ENCODE assay signal across 8 mouse cellular contexts in genomic region chr12:86680591-86681193, GRCm38 (mm10). TPM values are rescaled to one million over a fixed set of nuclear protein-coding genes. Genes with fewer than 3 reads are reported as not detected.
A peak's percentile ranks its signal among the peaks of the same experiment; 100 is the strongest.
DNase-seq lines count a peak whose midpoint lies in the region; ATAC-seq and TF ChIP-seq lines count a peak whose summit lies in the region.

No protein-coding gene starts in this region.

- H3K27me3 ChIP-seq in lung, embryonic 16.5 days (ENCODE audit: control insufficient read depth, insufficient read depth, low read depth, low read length): no peaks in the 10 kb centered on the region
- no peaks in the 10 kb centered on the region for H3K27me3 ChIP-seq in forebrain, embryonic 16.5 days (replicated peaks; ENCODE audit: control insufficient read depth, insufficient read depth, low read length)
- H3K27me3 ChIP-seq in liver, embryonic 13.5 days: peaks cover 35% of the 10 kb centered on the region
- H3K27me3 ChIP-seq in stomach, postnatal 0 days (ENCODE audit: control insufficient read depth, insufficient read depth, low read length): no peaks in the 10 kb centered on the region

- H3K4me2 ChIP-seq in lung, embryonic 16.5 days (ENCODE audit: low read depth, low read length): peak overlapping the region; percentile 100
- H3K4me2 ChIP-seq in forebrain, embryonic 16.5 days (ENCODE audit: low read length): peak overlapping the region; percentile 66
- peak overlapping the region; percentile 86 for H3K4me2 ChIP-seq in liver, embryonic 13.5 days
- H3K4me2 ChIP-seq in stomach, postnatal 0 days (replicated peaks; ENCODE audit: low read depth): 0 out of 2 replicates have a peak overlapping the region, but pooled peaks have one; percentile 99

- H3K9me3 ChIP-seq in lung, embryonic 16.5 days (ENCODE audit: control insufficient read depth, low read length): no peaks in the 10 kb centered on the region
- H3K9me3 ChIP-seq in forebrain, embryonic 16.5 days (ENCODE audit: control insufficient read depth, low read length): no peaks in the 10 kb centered on the region
- H3K9me3 ChIP-seq in liver, embryonic 13.5 days (replicated peaks): no peaks in the 10 kb centered on the region
- H3K9me3 ChIP-seq in stomach, postnatal 0 days (ENCODE audit: control insufficient read depth, low read length): no peaks in the 10 kb centered on the region

- no peak overlapping the region for H3K27ac ChIP-seq in lung, embryonic 16.5 days (ENCODE audit: low read length)
- H3K27ac ChIP-seq in forebrain, embryonic 16.5 days (ENCODE audit: low read length): peak overlapping the region; percentile 95
- peak overlapping the region; percentile 23; the same call in 1 of the 2 replicates for H3K27ac ChIP-seq in liver, embryonic 13.5 days
- no peak overlapping the region for H3K27ac ChIP-seq in stomach, postnatal 0 days (replicated peaks)

- no peak for DNase-seq in lung, adult 18-20 months
- no peak for DNase-seq in liver, embryonic 13.5 days
- no peak for DNase-seq in stomach, postnatal 0 days (ENCODE audit: low spot score)
- DNase-seq in B cell, adult 2 months: no peak
- DNase-seq in kidney, postnatal 10 days: no peak

- no peak for TF ChIP-seq EP300 in stomach, postnatal 0 days (optimal IDR thresholded peaks at IDR 0.05)

- peak overlapping the region; percentile 78 for H3K9ac ChIP-seq in lung, embryonic 16.5 days (ENCODE audit: low read length)
- H3K9ac ChIP-seq in forebrain, embryonic 16.5 days (replicated peaks; ENCODE audit: low read depth, low read length): peak overlapping the region; percentile 100
- no peak overlapping the region for H3K9ac ChIP-seq in liver, embryonic 13.5 days
- H3K9ac ChIP-seq in stomach, postnatal 0 days (ENCODE audit: low read length): no peak overlapping the region

- no peak for TF ChIP-seq CTCF in stomach, postnatal 0 days (IDR thresholded peaks at IDR 0.05; ENCODE audit: low read depth)

- ATAC-seq in lung, embryonic 16.5 days (ENCODE audit: low read depth): no peak
- peak; percentile 8; the same call in 1 of the 2 replicates for ATAC-seq in forebrain, embryonic 16.5 days
- ATAC-seq in liver, embryonic 13.5 days (ENCODE audit: low read depth): 0 out of 2 replicates have a peak, but pooled peaks have one; percentile 25
- no peak for ATAC-seq in stomach, postnatal 0 days (ENCODE audit: low FRiP score, low TSS enrichment)
- ATAC-seq in erythroid progenitor cell, adult 5-6 weeks (replicated peaks; ENCODE audit: low FRiP score, poor library complexity, severe bottlenecking): no peak

- WGBS in lung, embryonic 16.5 days: 18% methylated on average over 11 of the region's 11 CpGs
- WGBS in forebrain, embryonic 16.5 days: 29% methylated on average over 11 of the region's 11 CpGs
- 9% methylated on average over 11 of the region's 11 CpGs for WGBS in liver, embryonic 13.5 days (ENCODE audit: insufficient replicate concordance)
- WGBS in stomach, postnatal 0 days: 29% methylated on average over 11 of the region's 11 CpGs

- no peaks in the 10 kb centered on the region for H3K36me3 ChIP-seq in lung, embryonic 16.5 days (ENCODE audit: control insufficient read depth, insufficient read depth, low read length)
- no peaks in the 10 kb centered on the region; the same call in 1 of the 2 replicates for H3K36me3 ChIP-seq in forebrain, embryonic 16.5 days (ENCODE audit: control insufficient read depth, insufficient read depth)
- no peaks in the 10 kb centered on the region for H3K36me3 ChIP-seq in liver, embryonic 13.5 days
- H3K36me3 ChIP-seq in stomach, postnatal 0 days (ENCODE audit: control insufficient read depth, insufficient read depth, low read length): no peaks in the 10 kb centered on the region

- H3K4me3 ChIP-seq in lung, embryonic 16.5 days (ENCODE audit: low read length): peak overlapping the region; percentile 84
- H3K4me3 ChIP-seq in forebrain, embryonic 16.5 days (replicated peaks; ENCODE audit: low read length): peak overlapping the region; percentile 93
- H3K4me3 ChIP-seq in liver, embryonic 13.5 days (replicated peaks): peak overlapping the region; percentile 63
- peak overlapping the region; percentile 60; the same call in 1 of the 2 replicates for H3K4me3 ChIP-seq in stomach, postnatal 0 days (ENCODE audit: low read depth, low read length)

- H3K4me1 ChIP-seq in lung, embryonic 16.5 days (replicated peaks; ENCODE audit: control insufficient read depth, insufficient read depth, low read length): no peaks in the 10 kb centered on the region; the same call in none of the 2 replicates
- peaks cover 38% of the 10 kb centered on the region for H3K4me1 ChIP-seq in forebrain, embryonic 16.5 days (replicated peaks; ENCODE audit: control insufficient read depth, insufficient read depth, low read length)
- H3K4me1 ChIP-seq in liver, embryonic 13.5 days (replicated peaks): peaks cover 42% of the 10 kb centered on the region
- peaks cover 2% of the 10 kb centered on the region; the same call in 1 of the 2 replicates for H3K4me1 ChIP-seq in stomach, postnatal 0 days (replicated peaks; ENCODE audit: control insufficient read depth, insufficient read depth)

RNA-seq across cellular contexts. Expression of gene Vash1, which starts 2.2 kb away (rescaled TPM):
- polyA plus RNA-seq in lung, embryonic 16.5 days (2015; fragmentation: Nextera tagmentation; extraction: Ambion mirVana): 9.7 and 10.0 TPM in 2 replicates
- polyA plus RNA-seq in forebrain, embryonic 16.5 days (2015; fragmentation: Nextera tagmentation; extraction: Ambion mirVana): 37.8 and 41.7 TPM in 2 replicates
- polyA plus RNA-seq in liver, embryonic 13.5 days (2015; fragmentation: Nextera tagmentation; extraction: Ambion mirVana): 1.0 and 1.4 TPM in 2 replicates
- polyA plus RNA-seq in stomach, postnatal 0 days (2015; fragmentation: Nextera tagmentation; extraction: Ambion mirVana): 3.4 and 3.5 TPM in 2 replicates
- not detected in 2 replicates for total RNA-seq in erythroid progenitor cell, adult 5-6 weeks (2015; ENCODE audit: low replicate concordance)
- not detected in 2 replicates for total RNA-seq in erythroid progenitor cell, adult 5-6 weeks (2017; ENCODE audit: low replicate concordance)

RNA-seq across cellular contexts. Expression of gene Angel1, which starts 45.6 kb away (rescaled TPM):
- 11.9 and 12.4 TPM in 2 replicates for polyA plus RNA-seq in lung, embryonic 16.5 days (2015; fragmentation: Nextera tagmentation; extraction: Ambion mirVana)
- polyA plus RNA-seq in forebrain, embryonic 16.5 days (2015; fragmentation: Nextera tagmentation; extraction: Ambion mirVana): 9.2 and 10.6 TPM in 2 replicates
- 1.1 and 1.6 TPM in 2 replicates for polyA plus RNA-seq in liver, embryonic 13.5 days (2015; fragmentation: Nextera tagmentation; extraction: Ambion mirVana)
- polyA plus RNA-seq in stomach, postnatal 0 days (2015; fragmentation: Nextera tagmentation; extraction: Ambion mirVana): 3.9 and 4.3 TPM in 2 replicates
- total RNA-seq in erythroid progenitor cell, adult 5-6 weeks (2015; ENCODE audit: low replicate concordance): not detected in 2 replicates
- not detected in 2 replicates for total RNA-seq in erythroid progenitor cell, adult 5-6 weeks (2017; ENCODE audit: low replicate concordance)

RNA-seq across cellular contexts. Expression of gene Lrrc74a, which starts 53.5 kb away (rescaled TPM):
- polyA plus RNA-seq in lung, embryonic 16.5 days (2015; fragmentation: Nextera tagmentation; extraction: Ambion mirVana): not detected in 2 replicates
- polyA plus RNA-seq in forebrain, embryonic 16.5 days (2015; fragmentation: Nextera tagmentation; extraction: Ambion mirVana): not detected in 2 replicates
- polyA plus RNA-seq in liver, embryonic 13.5 days (2015; fragmentation: Nextera tagmentation; extraction: Ambion mirVana): not detected in 2 replicates
- not detected in 2 replicates for polyA plus RNA-seq in stomach, postnatal 0 days (2015; fragmentation: Nextera tagmentation; extraction: Ambion mirVana)
- not detected in 2 replicates for total RNA-seq in erythroid progenitor cell, adult 5-6 weeks (2015; ENCODE audit: low replicate concordance)
- total RNA-seq in erythroid progenitor cell, adult 5-6 weeks (2017; ENCODE audit: low replicate concordance): not detected in 2 replicates

Comparison
In these comparisons a context has a peak if more than half of its experiments do, and no peak if none do; other contexts are left out.
1. ATAC-seq: peak in forebrain, embryonic 16.5 days (single experiment) and liver, embryonic 13.5 days (single experiment); none in lung, embryonic 16.5 days (single experiment), stomach, postnatal 0 days (single experiment) and erythroid progenitor cell, adult 5-6 weeks (single experiment).
2. H3K27ac ChIP-seq: peak in forebrain, embryonic 16.5 days (single experiment) and liver, embryonic 13.5 days (single experiment); none in lung, embryonic 16.5 days (single experiment) and stomach, postnatal 0 days (single experiment).
3. H3K9ac ChIP-seq: peak in lung, embryonic 16.5 days (single experiment) and forebrain, embryonic 16.5 days (single experiment); none in liver, embryonic 13.5 days (single experiment) and stomach, postnatal 0 days (single experiment).
4. Peak in every context shown above with its lines, with median percentiles within 50 percentile points of each other: H3K4me2 ChIP-seq and H3K4me3 ChIP-seq.